Mouse (Mus musculus): ENCODE data around the gene Hivep3. TPM values are rescaled to one million over a fixed set of nuclear protein-coding genes. Genes with fewer than 3 reads are reported as not detected.

Gene Hivep3
- polyA plus RNA-seq, 1 experiment from 2014 or later, result 21.0 TPM

- Histone ChIP-seq H3K36me3 (no peaks in the 10 kb centered on the region), H3K4me1 (peaks cover 18% of the 10 kb centered on the region), H3K9me3 (replicated peaks) (no peaks in the 10 kb centered on the region), H3K4me3 (replicated peaks) (no peak overlapping the region), H3K27me3 (replicated peaks) (no peaks in the 10 kb centered on the region), H3K9ac (replicated peaks) (no peak overlapping the region), H3K4me2 (no peak overlapping the region), H3K27ac (replicated peaks) (no peak overlapping the region)
- ATAC-seq (ENCODE audit: low FRiP score), result no peak
- WGBS, result 65% methylated on average over 7 of the region's 7 CpGs
Observed at GRCm38 (mm10) chr4:119880270-119880669, 146.7 kb downstream of the Hivep3 start.

GRCm38 (mm10) chr4:119881292-119881691, 147.7 kb downstream of the Hivep3 start:
- H3K4me3 ChIP-seq (replicated peaks), result no peak overlapping the region
- H3K9me3 ChIP-seq (replicated peaks), result no peaks in the 10 kb centered on the region
- H3K4me2 ChIP-seq, result no peak overlapping the region
- no peaks in the 10 kb centered on the region for H3K27me3 ChIP-seq (replicated peaks)
- H3K9ac ChIP-seq (replicated peaks), result no peak overlapping the region
- H3K36me3 ChIP-seq, result no peaks in the 10 kb centered on the region
- WGBS, result 83% methylated on average over 4 of the region's 4 CpGs
- H3K4me1 ChIP-seq, result peaks cover 18% of the 10 kb centered on the region
- H3K27ac ChIP-seq (replicated peaks), result no peak overlapping the region
- ATAC-seq (ENCODE audit: low FRiP score), result no peak

- H3K9ac ChIP-seq (replicated peaks), result no peak overlapping the region
- no peak overlapping the region for H3K4me2 ChIP-seq
- H3K4me1 ChIP-seq, result peaks cover 19% of the 10 kb centered on the region
- no peak overlapping the region for H3K4me3 ChIP-seq (replicated peaks)
- H3K27me3 ChIP-seq (replicated peaks), result no peaks in the 10 kb centered on the region
- H3K36me3 ChIP-seq, result no peaks in the 10 kb centered on the region
- H3K27ac ChIP-seq (replicated peaks), result no peak overlapping the region
- WGBS, result 42% methylated on average over 4 of the region's 4 CpGs
- H3K9me3 ChIP-seq (replicated peaks), result no peaks in the 10 kb centered on the region
- no peak for ATAC-seq (ENCODE audit: low FRiP score)
Observed at GRCm38 (mm10) chr4:119882401-119882800, 148.8 kb downstream of the Hivep3 start.

GRCm38 (mm10) chr4:119882814-119883213, 149.2 kb downstream of the Hivep3 start:
- Histone ChIP-seq H3K4me2 (no peak overlapping the region), H3K36me3 (no peaks in the 10 kb centered on the region), H3K4me1 (peaks cover 21% of the 10 kb centered on the region), H3K9me3 (replicated peaks) (no peaks in the 10 kb centered on the region), H3K4me3 (replicated peaks) (no peak overlapping the region), H3K27ac (replicated peaks) (no peak overlapping the region), H3K27me3 (replicated peaks) (no peaks in the 10 kb centered on the region), H3K9ac (replicated peaks) (no peak overlapping the region)
- 44% methylated on average over 5 of the region's 5 CpGs for whole genome bisulfite sequencing
- ATAC-seq (ENCODE audit: low FRiP score), result no peak

- Histone ChIP-seq H3K9me3 (replicated peaks) (no peaks in the 10 kb centered on the region), H3K36me3 (no peaks in the 10 kb centered on the region), H3K4me3 (replicated peaks) (no peak overlapping the region), H3K27ac (replicated peaks) (no peak overlapping the region), H3K27me3 (replicated peaks) (no peaks in the 10 kb centered on the region), H3K9ac (replicated peaks) (no peak overlapping the region), H3K4me2 (no peak overlapping the region), H3K4me1 (peaks cover 3% of the 10 kb centered on the region; the same call in 1 of the 2 replicates)
- WGBS, result 73% methylated on average over 3 of the region's 3 CpGs
- no peak for ATAC-seq (ENCODE audit: low FRiP score)
Observed at GRCm38 (mm10) chr4:119886621-119887020, 153.0 kb downstream of the Hivep3 start.

GRCm38 (mm10) chr4:119887523-119888177, 154.1 kb downstream of the Hivep3 start:
- 55% methylated on average over 6 of the region's 6 CpGs for WGBS
- H3K4me1 ChIP-seq, result peaks cover 3% of the 10 kb centered on the region; the same call in 1 of the 2 replicates
- ATAC-seq (ENCODE audit: low FRiP score), result no peak
- H3K27me3 ChIP-seq (replicated peaks), result no peaks in the 10 kb centered on the region
- H3K9me3 ChIP-seq (replicated peaks), result no peaks in the 10 kb centered on the region
- no peak overlapping the region for H3K4me3 ChIP-seq (replicated peaks)
- H3K9ac ChIP-seq (replicated peaks), result no peak overlapping the region
- H3K27ac ChIP-seq (replicated peaks), result no peak overlapping the region
- no peak overlapping the region for H3K4me2 ChIP-seq
- H3K36me3 ChIP-seq, result no peaks in the 10 kb centered on the region

- Histone ChIP-seq H3K27ac (replicated peaks) (no peak overlapping the region), H3K4me1 (0 out of 2 replicates have a peak, but pooled peaks cover 3% of the 10 kb centered on the region), H3K27me3 (replicated peaks) (no peaks in the 10 kb centered on the region), H3K4me2 (no peak overlapping the region), H3K9me3 (replicated peaks) (no peaks in the 10 kb centered on the region), H3K36me3 (no peaks in the 10 kb centered on the region), H3K9ac (replicated peaks) (no peak overlapping the region), H3K4me3 (replicated peaks) (no peak overlapping the region)
- no peak for ATAC-seq (ENCODE audit: low FRiP score)
- 88% methylated on average over 5 of the region's 5 CpGs for WGBS
Observed at GRCm38 (mm10) chr4:119889760-119890159, 156.2 kb downstream of the Hivep3 start.

- H3K9me3 ChIP-seq (replicated peaks), result no peaks in the 10 kb centered on the region
- H3K4me2 ChIP-seq, result no peak overlapping the region
- no peak overlapping the region for H3K4me3 ChIP-seq (replicated peaks)
- no peak overlapping the region for H3K9ac ChIP-seq (replicated peaks)
- 0 out of 2 replicates have a peak, but pooled peaks cover 6% of the 10 kb centered on the region for H3K4me1 ChIP-seq
- 44% methylated on average over 5 of the region's 5 CpGs for WGBS
- no peaks in the 10 kb centered on the region for H3K36me3 ChIP-seq
- no peak overlapping the region for H3K27ac ChIP-seq (replicated peaks)
- ATAC-seq (ENCODE audit: low FRiP score), result no peak
- H3K27me3 ChIP-seq (replicated peaks), result no peaks in the 10 kb centered on the region
Observed at GRCm38 (mm10) chr4:119893255-119893779, 159.7 kb downstream of the Hivep3 start.

- H3K4me1 ChIP-seq, result 0 out of 2 replicates have a peak, but pooled peaks cover 6% of the 10 kb centered on the region
- no peaks in the 10 kb centered on the region for H3K27me3 ChIP-seq (replicated peaks)
- no peak overlapping the region for H3K4me2 ChIP-seq
- H3K9me3 ChIP-seq (replicated peaks), result no peaks in the 10 kb centered on the region
- H3K4me3 ChIP-seq (replicated peaks), result no peak overlapping the region
- WGBS, result 73% methylated on average over 13 of the region's 13 CpGs
- no peak for ATAC-seq (ENCODE audit: low FRiP score)
- no peak overlapping the region for H3K9ac ChIP-seq (replicated peaks)
- H3K27ac ChIP-seq (replicated peaks), result no peak overlapping the region
- H3K36me3 ChIP-seq, result no peaks in the 10 kb centered on the region
Observed at GRCm38 (mm10) chr4:119894797-119895458, 161.3 kb downstream of the Hivep3 start.

GRCm38 (mm10) chr4:119895504-119895903, 161.9 kb downstream of the Hivep3 start:
- no peak overlapping the region for H3K27ac ChIP-seq (replicated peaks)
- no peak for ATAC-seq (ENCODE audit: low FRiP score)
- 73% methylated on average over 5 of the region's 5 CpGs for WGBS

GRCm38 (mm10) chr4:119896572-119896971, 163.0 kb downstream of the Hivep3 start:
- H3K9ac ChIP-seq (replicated peaks), result no peak overlapping the region
- no peaks in the 10 kb centered on the region for H3K36me3 ChIP-seq
- WGBS, result 67% methylated on average over 3 of the region's 3 CpGs
- no peak overlapping the region for H3K4me2 ChIP-seq
- H3K4me3 ChIP-seq (replicated peaks), result no peak overlapping the region
- H3K4me1 ChIP-seq, result peaks cover 10% of the 10 kb centered on the region
- no peak overlapping the region for H3K27ac ChIP-seq (replicated peaks)
- no peaks in the 10 kb centered on the region for H3K9me3 ChIP-seq (replicated peaks)
- no peak for ATAC-seq (ENCODE audit: low FRiP score)
- no peaks in the 10 kb centered on the region for H3K27me3 ChIP-seq (replicated peaks)

More at GRCm38 (mm10) chr4:119895504-119895903, 161.9 kb downstream of the Hivep3 start:
- H3K4me2 ChIP-seq, result no peak overlapping the region
- no peaks in the 10 kb centered on the region for H3K9me3 ChIP-seq (replicated peaks)
- no peak overlapping the region for H3K4me3 ChIP-seq (replicated peaks)
- no peaks in the 10 kb centered on the region for H3K27me3 ChIP-seq (replicated peaks)
- H3K4me1 ChIP-seq, result 0 out of 2 replicates have a peak, but pooled peaks cover 6% of the 10 kb centered on the region
- H3K36me3 ChIP-seq, result no peaks in the 10 kb centered on the region
- no peak overlapping the region for H3K9ac ChIP-seq (replicated peaks)
